Mouse (Mus musculus) thymus, adult 2 months (tissue): ENCODE results near the gene Gpr107. TPM values are rescaled to one million over a fixed set of nuclear protein-coding genes. Genes with fewer than 3 reads are reported as not detected.
A peak's percentile ranks its signal among the peaks of the same experiment; 100 is the strongest.

ENCODE experiments used
- DNase-seq: peaks from one replicate; pipeline ENCODE4 v3.0.0; 2021
- H3K27ac ChIP-seq: fragments of 200-500 bp; 2 replicates; pipeline ENCODE4 v1.5.1; 2012; ENCODE audit warnings: low read length, control low read depth; ENCODE audit not compliant: control insufficient read depth, insufficient read depth
- H3K27me3 ChIP-seq: fragments of 200-500 bp; 2 replicates; pipeline ENCODE4 v1.6.1; 2012; ENCODE audit warnings: mild to moderate bottlenecking, low read length, moderate library complexity, mixed read lengths; ENCODE audit not compliant: control insufficient read depth, insufficient read depth
- H3K36me3 ChIP-seq: fragments of 200-500 bp; 2 replicates; pipeline ENCODE4 v1.6.1; 2012; ENCODE audit warnings: mild to moderate bottlenecking, low read length, moderate library complexity; ENCODE audit not compliant: control insufficient read depth, insufficient read depth
- H3K4me1 ChIP-seq: fragments of 200-500 bp; replicated peaks from 2 replicates; pipeline ENCODE4 v1.6.1; 2012; ENCODE audit warnings: low read length; ENCODE audit not compliant: control insufficient read depth, insufficient read depth
- H3K4me3 ChIP-seq: fragments of 200-500 bp; 2 replicates; pipeline ENCODE4 v1.5.1; 2012; ENCODE audit warnings: mild to moderate bottlenecking, low read length, control low read depth, moderate library complexity; ENCODE audit not compliant: control insufficient read depth, insufficient read depth
- CTCF ChIP-seq: fragments of 200-500 bp; IDR thresholded peaks from 2 replicates; pipeline ENCODE4 v1.5.1; 2012; ENCODE audit warnings: mild to moderate bottlenecking, control low read depth, low read length, moderate library complexity, borderline replicate concordance; ENCODE audit not compliant: control insufficient read depth, poor library complexity, insufficient read depth; ENCODE audit errors: extremely low read depth
- POLR2A ChIP-seq: fragments of 200-500 bp; IDR thresholded peaks from 2 replicates; pipeline ENCODE4 v1.6.1; 2012; ENCODE audit warnings: mild to moderate bottlenecking, low read length, control low read depth, moderate library complexity; ENCODE audit not compliant: control insufficient read depth, poor library complexity, insufficient read depth; ENCODE audit errors: extremely low read depth
- WGBS: fragments of 180-500 bp; shearing (Covaris S2); methylation state at CpG from one replicate; pipeline ENCODE4 v1.1.7; 2018; 5-methylcytosine and 5-hydroxymethylcytosine counted together
- polyA plus RNA-seq: library from polyadenylated mRNA; depleted of rRNA; stranded (reverse); fragments of >200 nt; gene quantifications from 2 replicates; pipeline ENCODE4 v1.2.3, GENCODE M21; 2012

The Gpr107 gene
- polyA plus RNA-seq, 1 experiment: 33.2 TPM

DNA sequence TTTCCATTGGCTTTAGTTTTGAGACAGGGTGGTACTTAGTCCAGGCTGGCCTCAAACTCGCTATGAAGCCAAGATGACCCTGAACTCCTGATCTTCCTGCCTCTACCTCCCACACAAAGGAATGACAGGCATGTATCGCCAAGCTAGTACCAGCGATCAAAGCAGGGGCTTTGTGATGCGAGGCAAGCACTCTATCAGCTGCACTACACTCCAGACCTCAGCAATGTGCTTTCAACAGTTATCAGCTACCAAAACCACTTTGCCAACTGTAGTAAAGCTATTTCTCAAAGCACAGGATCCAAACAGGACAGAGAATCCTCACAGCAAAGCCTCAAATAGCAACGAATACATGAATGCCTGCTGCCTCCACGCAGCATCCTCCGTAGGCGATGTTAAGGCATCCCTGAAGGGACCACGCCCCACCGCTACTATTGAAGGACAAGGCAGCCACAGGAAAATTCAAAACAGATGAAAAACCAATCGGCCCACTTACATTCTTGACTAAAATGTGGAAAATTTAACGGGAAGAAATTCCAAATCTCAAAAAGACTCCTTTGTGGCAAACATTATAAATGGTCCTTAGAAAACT is 42.1 kb upstream of the Gpr107 start:
- H3K4me1 ChIP-seq: peaks cover 36% of the 10 kb centered on the region
- H3K27ac ChIP-seq: no peak overlapping the region
- DNase-seq: no peak
- no peak for TF ChIP-seq POLR2A
- TF ChIP-seq CTCF: no peak
- H3K36me3 ChIP-seq: no peaks in the 10 kb centered on the region
- WGBS: 89% methylated on average over 12 of the region's 12 CpGs
- H3K27me3 ChIP-seq: no peaks in the 10 kb centered on the region
- no peak overlapping the region for H3K4me3 ChIP-seq

- peaks cover 45% of the 10 kb centered on the region for H3K4me1 ChIP-seq
- no peaks in the 10 kb centered on the region for H3K36me3 ChIP-seq
- H3K4me3 ChIP-seq: no peak overlapping the region
- DNase-seq: no peak
- H3K27me3 ChIP-seq: no peaks in the 10 kb centered on the region
- 87% methylated on average over 6 of the region's 6 CpGs for WGBS
- H3K27ac ChIP-seq: no peak overlapping the region
- TF ChIP-seq POLR2A (no peak), CTCF (no peak)
Measured at GRCm38 (mm10) chr2:31111685-31112084, 40.4 kb upstream of the Gpr107 start.

GRCm38 (mm10) chr2:31114205-31114604 is 37.9 kb upstream of the Gpr107 start:
- WGBS: 83% methylated on average over 2 of the region's 2 CpGs
- no peak overlapping the region for H3K4me3 ChIP-seq
- H3K36me3 ChIP-seq: no peaks in the 10 kb centered on the region
- no peaks in the 10 kb centered on the region for H3K27me3 ChIP-seq
- H3K4me1 ChIP-seq: peaks cover 48% of the 10 kb centered on the region
- peak overlapping the region; percentile 25; the same call in 1 of the 2 replicates for H3K27ac ChIP-seq
- no peak for DNase-seq
- no peak for TF ChIP-seq POLR2A

GRCm38 (mm10) chr2:31115091-31115942 is 36.8 kb upstream of the Gpr107 start:
- H3K36me3 ChIP-seq: no peaks in the 10 kb centered on the region
- peaks cover 52% of the 10 kb centered on the region for H3K4me1 ChIP-seq
- no peak for TF ChIP-seq CTCF
- no peak for TF ChIP-seq POLR2A
- DNase-seq: no peak
- peak overlapping the region; percentile 96 for H3K27ac ChIP-seq
- WGBS: 6% methylated on average over 10 of the region's 10 CpGs
- H3K27me3 ChIP-seq: no peaks in the 10 kb centered on the region
- H3K4me3 ChIP-seq: peak overlapping the region; percentile 12; the same call in 1 of the 2 replicates

- Histone ChIP-seq H3K27ac (peak overlapping the region; percentile 96), H3K4me1 (peaks cover 47% of the 10 kb centered on the region), H3K36me3 (no peaks in the 10 kb centered on the region), H3K27me3 (no peaks in the 10 kb centered on the region), H3K4me3 (peak overlapping the region; percentile 7; the same call in 1 of the 2 replicates)
- peak; percentile 79 for DNase-seq
- 4% methylated on average over 10 of the region's 10 CpGs for WGBS
- no peak for TF ChIP-seq POLR2A
Measured at GRCm38 (mm10) chr2:31115943-31116731, 36.0 kb upstream of the Gpr107 start.

DNA sequence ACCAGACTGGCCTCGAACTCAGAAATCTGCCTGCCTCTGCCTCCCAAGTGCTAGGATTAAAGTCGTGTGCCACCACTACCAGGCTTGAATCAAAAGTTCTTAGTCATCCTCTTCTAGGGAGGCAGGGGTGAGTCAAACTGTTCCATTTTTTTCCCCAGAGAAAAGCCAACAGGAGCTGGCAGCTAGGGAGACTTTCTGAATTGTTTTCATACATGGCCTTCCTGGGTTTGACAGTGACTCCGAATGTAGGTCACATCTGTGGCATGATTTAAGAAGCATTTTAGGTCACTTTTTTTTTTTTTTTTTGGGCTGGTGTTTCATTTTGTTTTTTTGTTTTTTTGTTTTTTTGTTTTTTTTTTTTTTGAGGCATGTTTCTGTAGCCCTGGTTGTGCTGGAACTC is 33.9 kb upstream of the Gpr107 start:
- Histone ChIP-seq H3K27ac (peak overlapping the region; percentile 96), H3K4me3 (no peak overlapping the region), H3K36me3 (no peaks in the 10 kb centered on the region), H3K27me3 (no peaks in the 10 kb centered on the region), H3K4me1 (peaks cover 47% of the 10 kb centered on the region)
- no peak for DNase-seq
- 59% methylated on average over 3 of the region's 3 CpGs for WGBS
- TF ChIP-seq CTCF (no peak), POLR2A (no peak)
